Mouse (Mus musculus): ENCODE measurements around the gene Rnf216.

DNA sequence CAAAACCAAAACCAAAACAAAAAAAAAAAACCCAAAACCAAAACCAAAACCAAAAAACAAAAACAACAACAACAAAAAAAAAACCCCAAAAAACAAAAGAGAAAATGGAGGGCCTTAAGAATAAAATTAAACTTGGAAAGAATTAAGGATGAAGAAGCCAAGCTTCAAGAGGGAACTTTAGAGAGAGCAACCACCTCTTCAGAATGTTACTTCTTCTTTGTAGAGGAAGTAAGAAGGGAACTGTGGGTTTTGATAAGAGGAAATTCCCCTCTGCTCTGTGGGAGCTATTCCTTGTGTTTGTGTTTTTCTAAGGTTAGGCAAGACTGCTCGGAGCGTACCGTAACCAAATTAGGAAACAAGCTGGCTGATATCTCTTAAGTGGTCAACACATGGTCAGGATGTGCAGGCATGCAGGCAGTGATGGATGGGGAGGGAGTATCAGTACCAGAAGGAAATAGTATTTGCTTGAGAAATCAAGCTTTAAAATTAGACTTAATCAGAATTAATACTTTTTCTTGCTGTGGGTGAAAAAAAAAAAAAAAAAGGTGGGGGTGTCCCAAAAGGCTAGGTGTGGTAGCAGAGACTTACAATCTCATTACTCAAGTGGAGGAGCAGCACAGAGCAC lies 57.2 kb downstream of the Rnf216 start:
- TF ChIP-seq CTCF (IDR thresholded peaks at IDR 0.05; ENCODE audit: control insufficient read depth, insufficient read depth, insufficient read length) (no peak), CEBPB (IDR thresholded peaks at IDR 0.05; ENCODE audit: low read depth) (peak; percentile 19), MAX (IDR thresholded peaks at IDR 0.05) (no peak), FOSL1 (IDR thresholded peaks at IDR 0.05; ENCODE audit: insufficient read depth, low read length, poor library complexity, severe bottlenecking) (no peak)

All from C2C12 (cell line).